Mouse (Mus musculus) heart, embryonic 12.5 days (tissue): Measurements from ENCODE around the gene St7. TPM values are rescaled to one million over a fixed set of nuclear protein-coding genes. Genes with fewer than 3 reads are reported as not detected.

Source experiments
- ATAC-seq: fragments of 200-750 bp; cut with Nextera tagmentation; 2 replicates; pipeline ENCODE4 v1.8.0; 2017; ENCODE audit warnings: moderate TSS enrichment, moderate library complexity; ENCODE audit not compliant: insufficient number of reproducible peaks, low FRiP score
- H3K27ac ChIP-seq: fragments of 300-500 bp; sonication (generic); 2 replicates; pipeline ENCODE4 v1.5.1; 2016; ENCODE audit warnings: mild to moderate bottlenecking, moderate library complexity; ENCODE audit not compliant: poor library complexity, severe bottlenecking
- H3K27me3 ChIP-seq: fragments of 300-500 bp; sonication (generic); replicated peaks from 2 replicates; pipeline ENCODE4 v1.6.1; 2016; ENCODE audit warnings: mild to moderate bottlenecking, moderate library complexity
- H3K36me3 ChIP-seq: fragments of 300-500 bp; sonication (generic); 2 replicates; pipeline ENCODE4 v1.6.1; 2016; ENCODE audit warnings: mild to moderate bottlenecking, moderate library complexity
- H3K4me1 ChIP-seq: fragments of 300-500 bp; sonication (generic); replicated peaks from 2 replicates; pipeline ENCODE4 v1.6.1; 2016; ENCODE audit warnings: mild to moderate bottlenecking
- H3K4me2 ChIP-seq: fragments of 300-500 bp; sonication (generic); 2 replicates; pipeline ENCODE4 v1.6.1; 2016; ENCODE audit warnings: mild to moderate bottlenecking, moderate library complexity
- H3K4me3 ChIP-seq: fragments of 300-500 bp; sonication (generic); 2 replicates; pipeline ENCODE4 v1.5.1; 2016; ENCODE audit warnings: mild to moderate bottlenecking
- H3K9ac ChIP-seq: fragments of 300-500 bp; sonication (generic); 2 replicates; pipeline ENCODE4 v1.6.1; 2016; ENCODE audit warnings: mild to moderate bottlenecking, moderate library complexity
- H3K9me3 ChIP-seq: fragments of 300-500 bp; sonication (generic); replicated peaks from 2 replicates; pipeline ENCODE4 v1.6.1; 2016; ENCODE audit warnings: mild to moderate bottlenecking, moderate library complexity
- WGBS: fragments of 180-500 bp; shearing (Covaris S2); methylation state at CpG from one replicate; pipeline ENCODE4 v1.1.7; 2016; 5-methylcytosine and 5-hydroxymethylcytosine counted together
- polyA plus RNA-seq: library from polyadenylated mRNA; unstranded; fragments of >200 nt; fragmentation: Nextera tagmentation; extraction: Ambion mirVana; gene quantifications from 2 replicates; pipeline ENCODE4 v1.2.1, GENCODE M21; 2016

Gene St7
- polyA plus RNA-seq, 1 experiment from 2014 or later, result 29.6 TPM

- no peak for ATAC-seq
- 79% methylated on average over 1 of the region's 1 CpGs for WGBS
- H3K9ac ChIP-seq, result no peak overlapping the region
- H3K4me2 ChIP-seq, result no peak overlapping the region
- H3K9me3 ChIP-seq, result no peaks in the 10 kb centered on the region
- no peak overlapping the region for H3K27ac ChIP-seq
- H3K4me1 ChIP-seq, result no peaks in the 10 kb centered on the region
- H3K4me3 ChIP-seq, result no peak overlapping the region
- H3K36me3 ChIP-seq, result no peaks in the 10 kb centered on the region
- no peaks in the 10 kb centered on the region for H3K27me3 ChIP-seq
Measured at GRCm38 (mm10) chr6:17979361-17979760, 286.6 kb downstream of the St7 start.

- no peak for ATAC-seq
- Histone ChIP-seq H3K9me3 (no peaks in the 10 kb centered on the region), H3K27me3 (no peaks in the 10 kb centered on the region), H3K4me2 (no peak overlapping the region), H3K9ac (no peak overlapping the region), H3K4me3 (no peak overlapping the region), H3K36me3 (no peaks in the 10 kb centered on the region), H3K4me1 (no peaks in the 10 kb centered on the region), H3K27ac (no peak overlapping the region)
- 87% methylated on average over 9 of the region's 9 CpGs for WGBS
Measured at GRCm38 (mm10) chr6:17990173-17991028, 297.7 kb downstream of the St7 start.

- Histone ChIP-seq H3K27me3 (no peaks in the 10 kb centered on the region), H3K4me1 (no peaks in the 10 kb centered on the region), H3K9me3 (no peaks in the 10 kb centered on the region), H3K27ac (no peak overlapping the region), H3K4me2 (no peak overlapping the region), H3K9ac (no peak overlapping the region), H3K4me3 (no peak overlapping the region), H3K36me3 (no peaks in the 10 kb centered on the region)
- 47% methylated on average over 7 of the region's 7 CpGs for WGBS
- no peak for ATAC-seq
Measured at GRCm38 (mm10) chr6:17991625-17992024, 298.9 kb downstream of the St7 start.

Other genes starting within 250 kb of the St7 start
- gene Met, start 229.1 kb upstream of the St7 start, polyA plus RNA-seq, result 2.6 and 3.0 TPM in 2 replicates
- 223 and 232 TPM in 2 replicates for gene Capza2, start 56.7 kb upstream of the St7 start, polyA plus RNA-seq